Mouse (Mus musculus) megakaryocyte, embryonic 14.5 days (primary cell): ENCODE measurements around the gene Galnt18. TPM values are rescaled to one million over a fixed set of nuclear protein-coding genes. Genes with fewer than 3 reads are reported as not detected.

Experiments
- H3K27me3 ChIP-seq: replicated peaks from 2 replicates; pipeline ENCODE3; 2012; ENCODE audit warnings: inconsistent platforms
- H3K36me3 ChIP-seq: replicated peaks from 2 replicates; pipeline ENCODE3; 2012; ENCODE audit warnings: low read length, inconsistent platforms, mixed read lengths
- H3K4me1 ChIP-seq: 2 replicates; pipeline ENCODE4 v1.6.1; 2012; ENCODE audit warnings: inconsistent platforms
- H3K4me3 ChIP-seq: replicated peaks from 2 replicates; pipeline ENCODE3; 2012; ENCODE audit warnings: moderate library complexity, mild to moderate bottlenecking, inconsistent platforms
- H3K9me3 ChIP-seq: 2 replicates; pipeline ENCODE4 v1.6.1; 2012; ENCODE audit warnings: inconsistent platforms
- FLI1 ChIP-seq: IDR thresholded peaks from 2 replicates; pipeline ENCODE4 v1.6.1; 2012; ENCODE audit warnings: low read length, inconsistent platforms, mixed read lengths
- GATA1 ChIP-seq: IDR thresholded peaks from 3 replicates; pipeline ENCODE4 v1.6.1; 2012; ENCODE audit warnings: mixed read lengths, low read length, inconsistent platforms, borderline replicate concordance
- polyA plus RNA-seq: library from polyadenylated mRNA; stranded (reverse); fragments of >175 nt; gene quantifications from 2 replicates; pipeline ENCODE4 v1.2.3, GENCODE M21; 2012; ENCODE audit warnings: low replicate concordance; ENCODE audit not compliant: insufficient read depth

Galnt18 gene
- polyA plus RNA-seq, 1 experiment: not detected

DNA sequence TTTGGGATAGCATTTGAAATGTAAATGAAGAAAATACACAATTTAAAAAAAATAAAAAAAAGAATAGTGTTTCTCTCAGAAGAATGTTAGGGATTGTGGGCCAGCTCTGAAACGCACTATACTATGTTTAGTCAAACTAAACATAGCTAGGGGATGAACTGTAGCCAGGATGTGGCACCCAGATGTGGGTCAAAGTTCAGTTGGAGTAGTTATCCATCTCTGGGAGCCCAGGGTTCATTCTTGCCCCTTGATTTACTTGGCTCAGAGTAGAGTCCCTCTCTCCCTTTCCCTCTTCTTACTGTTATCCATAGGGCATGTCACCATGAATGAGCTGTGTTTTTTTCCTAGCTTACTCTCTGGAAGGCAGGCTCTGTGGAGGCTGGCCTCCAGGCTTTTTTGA is 165.3 kb downstream of the Galnt18 start:
- no peaks in the 10 kb centered on the region for H3K9me3 ChIP-seq
- no peaks in the 10 kb centered on the region for H3K27me3 ChIP-seq
- no peak for TF ChIP-seq FLI1
- TF ChIP-seq GATA1: no peak
- no peak overlapping the region for H3K4me3 ChIP-seq
- no peaks in the 10 kb centered on the region for H3K36me3 ChIP-seq
- H3K4me1 ChIP-seq: no peaks in the 10 kb centered on the region

DNA sequence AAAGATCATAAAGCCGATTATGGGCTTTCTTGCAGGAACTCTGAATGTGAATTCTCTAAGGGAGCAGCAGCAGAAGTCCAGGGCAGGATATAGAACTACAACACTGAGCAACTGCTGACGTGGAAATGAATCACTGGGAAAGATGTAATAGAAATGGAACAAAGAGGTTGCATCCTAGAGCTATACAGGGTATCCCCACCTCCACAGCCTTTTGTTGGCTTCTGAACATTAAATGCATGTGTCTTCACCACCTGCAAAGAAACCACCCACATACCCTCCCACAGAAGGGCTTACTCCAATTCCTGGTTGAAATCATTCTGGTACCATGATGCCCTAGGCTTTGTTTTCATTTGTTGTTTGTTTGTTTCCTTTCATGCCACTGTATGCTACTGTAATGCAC is 172.3 kb downstream of the Galnt18 start:
- Histone ChIP-seq H3K4me1 (no peaks in the 10 kb centered on the region), H3K36me3 (no peaks in the 10 kb centered on the region), H3K4me3 (no peak overlapping the region), H3K27me3 (no peaks in the 10 kb centered on the region), H3K9me3 (no peaks in the 10 kb centered on the region)
- no peak for TF ChIP-seq FLI1
- TF ChIP-seq GATA1: no peak

DNA sequence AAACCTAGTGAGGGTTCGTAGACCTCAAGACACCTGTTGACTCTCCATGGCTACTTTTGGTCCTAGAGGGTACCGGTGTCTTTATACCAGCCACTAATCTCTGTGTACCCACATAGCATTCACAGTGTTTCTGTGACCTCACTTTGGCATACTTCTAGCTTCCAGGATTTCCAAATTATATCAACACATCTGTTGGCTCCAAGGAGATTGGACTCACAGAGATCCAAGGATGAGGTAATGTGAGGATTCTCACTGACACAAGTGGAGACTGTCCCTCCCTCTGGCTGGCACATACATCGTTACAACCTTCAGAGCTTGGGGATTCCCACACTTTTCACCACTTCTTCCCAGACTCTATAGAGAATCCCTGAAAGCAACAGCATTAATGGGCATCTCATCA is 173.7 kb downstream of the Galnt18 start:
- H3K4me3 ChIP-seq: no peak overlapping the region

DNA sequence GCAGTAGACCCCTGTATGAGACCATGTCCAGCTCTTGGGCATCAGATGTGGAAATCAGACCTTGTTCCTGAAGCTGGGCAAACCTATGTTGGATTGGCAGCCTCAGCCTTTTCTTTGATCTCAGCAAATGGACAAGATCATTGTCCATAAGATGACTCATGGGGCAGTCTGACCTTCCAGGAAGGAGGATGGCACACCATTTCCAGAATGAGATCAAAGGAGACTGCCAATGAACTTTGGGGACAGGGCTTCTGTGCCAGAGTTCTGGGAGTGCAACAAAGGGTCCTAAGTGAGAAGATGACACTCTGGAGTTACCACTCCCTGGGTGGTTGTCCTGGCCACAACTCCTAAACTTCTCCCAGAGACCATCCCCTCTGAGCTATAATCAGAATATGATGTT is 174.1 kb downstream of the Galnt18 start:
- no peak for TF ChIP-seq GATA1
- TF ChIP-seq FLI1: no peak
- H3K4me1 ChIP-seq: peaks cover 9% of the 10 kb centered on the region
- no peaks in the 10 kb centered on the region for H3K27me3 ChIP-seq
- H3K36me3 ChIP-seq: no peaks in the 10 kb centered on the region
- no peaks in the 10 kb centered on the region for H3K9me3 ChIP-seq
- H3K4me3 ChIP-seq: no peak overlapping the region

More for the DNA sequence above, 173.7 kb downstream of the Galnt18 start:
- no peak for TF ChIP-seq FLI1
- TF ChIP-seq GATA1: no peak
- H3K9me3 ChIP-seq: no peaks in the 10 kb centered on the region
- no peaks in the 10 kb centered on the region for H3K36me3 ChIP-seq
- no peaks in the 10 kb centered on the region for H3K27me3 ChIP-seq
- peaks cover 9% of the 10 kb centered on the region for H3K4me1 ChIP-seq

DNA sequence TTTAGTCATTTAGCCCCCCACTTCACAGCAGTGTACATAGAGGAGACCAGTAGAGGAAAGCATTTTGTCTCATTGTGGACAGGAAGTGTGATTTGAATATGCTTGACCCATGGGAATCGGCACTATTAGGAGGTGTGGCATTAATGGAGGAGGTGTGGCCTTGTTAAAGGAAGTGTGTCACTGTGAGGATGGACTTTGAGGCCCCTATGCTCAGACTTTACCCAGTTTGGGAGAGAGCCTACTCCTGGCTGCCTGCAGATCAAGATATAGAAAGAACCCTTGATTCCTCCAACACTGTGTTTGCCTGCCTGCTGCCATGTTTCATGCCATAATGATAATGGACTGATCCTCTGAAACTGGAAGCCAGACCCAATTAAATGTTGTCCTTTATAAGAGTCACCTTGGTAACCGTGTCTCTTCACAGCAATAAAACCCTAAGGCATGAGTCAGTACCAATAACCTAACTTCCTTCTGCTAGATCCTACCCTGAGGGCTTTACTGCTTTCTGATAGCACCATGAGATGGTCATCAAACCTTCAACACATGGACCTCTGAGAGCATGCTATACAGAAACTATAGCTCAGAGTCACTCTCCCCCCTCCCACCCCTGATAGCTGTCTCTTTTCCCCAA is 175.1 kb downstream of the Galnt18 start:
- H3K27me3 ChIP-seq: no peaks in the 10 kb centered on the region
- no peaks in the 10 kb centered on the region for H3K36me3 ChIP-seq
- H3K4me3 ChIP-seq: no peak overlapping the region
- TF ChIP-seq FLI1: no peak
- TF ChIP-seq GATA1: no peak
- peaks cover 9% of the 10 kb centered on the region for H3K4me1 ChIP-seq
- no peaks in the 10 kb centered on the region for H3K9me3 ChIP-seq

DNA sequence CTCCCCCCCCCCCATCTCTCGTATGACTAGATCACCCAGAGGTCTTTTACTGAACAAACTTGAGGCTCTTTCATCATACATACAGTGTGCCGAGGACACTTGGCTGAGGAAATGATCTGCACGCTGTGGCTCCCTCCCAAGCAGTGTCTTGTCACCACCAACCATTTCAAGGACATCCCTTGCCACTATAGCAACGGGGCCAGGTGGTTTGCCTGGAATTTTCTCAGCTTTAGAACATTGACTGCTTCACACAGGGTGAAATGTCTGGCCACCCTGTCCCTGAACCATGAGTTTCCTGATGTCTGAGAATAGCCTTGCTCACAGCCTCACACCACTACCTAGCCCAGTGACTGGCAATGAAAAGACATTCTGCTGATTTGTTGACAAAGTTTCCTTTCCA is 176.6 kb downstream of the Galnt18 start:
- TF ChIP-seq GATA1: no peak
- no peak for TF ChIP-seq FLI1

DNA sequence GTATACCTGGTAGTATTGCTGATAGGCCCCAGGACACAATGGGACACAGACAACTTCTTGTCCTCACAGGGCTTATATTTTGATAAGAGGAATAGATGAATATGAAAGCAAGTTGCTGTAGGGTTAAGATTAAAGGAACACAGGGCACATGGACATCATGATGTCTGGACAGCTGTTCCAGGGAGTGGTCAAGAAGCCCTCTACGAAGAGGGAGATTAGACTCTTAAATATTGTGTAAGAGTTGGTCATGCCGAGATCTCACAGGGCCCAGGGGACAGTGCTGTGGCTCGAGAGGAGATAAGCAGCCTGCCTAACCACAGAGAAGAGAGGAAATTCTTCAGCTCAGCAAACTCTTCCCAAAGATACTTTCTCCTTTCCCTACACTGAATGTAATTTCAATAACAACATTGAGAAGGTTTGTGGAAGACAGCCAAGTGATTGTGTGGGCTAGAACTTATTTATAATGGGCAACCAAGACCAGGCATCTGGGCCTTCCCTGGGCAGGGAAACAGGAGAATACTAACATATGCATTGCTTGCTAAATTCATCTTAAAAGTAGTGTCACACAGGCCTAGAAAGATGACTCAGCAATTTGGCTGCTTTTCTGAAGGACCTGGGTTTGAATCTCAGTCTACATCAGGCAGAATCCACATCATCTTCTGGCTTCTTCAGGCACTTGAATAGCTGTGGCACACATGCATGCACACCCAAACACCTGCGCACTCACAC is 178.3 kb downstream of the Galnt18 start:
- Histone ChIP-seq H3K9me3 (no peaks in the 10 kb centered on the region), H3K4me1 (peaks cover 9% of the 10 kb centered on the region), H3K27me3 (peaks cover 2% of the 10 kb centered on the region), H3K4me3 (no peak overlapping the region), H3K36me3 (no peaks in the 10 kb centered on the region)
- no peak for TF ChIP-seq GATA1
- no peak for TF ChIP-seq FLI1

More for the DNA sequence above, 176.6 kb downstream of the Galnt18 start:
- H3K4me3 ChIP-seq: no peak overlapping the region
- H3K9me3 ChIP-seq: no peaks in the 10 kb centered on the region
- no peaks in the 10 kb centered on the region for H3K27me3 ChIP-seq
- H3K36me3 ChIP-seq: no peaks in the 10 kb centered on the region
- H3K4me1 ChIP-seq: peaks cover 9% of the 10 kb centered on the region

DNA sequence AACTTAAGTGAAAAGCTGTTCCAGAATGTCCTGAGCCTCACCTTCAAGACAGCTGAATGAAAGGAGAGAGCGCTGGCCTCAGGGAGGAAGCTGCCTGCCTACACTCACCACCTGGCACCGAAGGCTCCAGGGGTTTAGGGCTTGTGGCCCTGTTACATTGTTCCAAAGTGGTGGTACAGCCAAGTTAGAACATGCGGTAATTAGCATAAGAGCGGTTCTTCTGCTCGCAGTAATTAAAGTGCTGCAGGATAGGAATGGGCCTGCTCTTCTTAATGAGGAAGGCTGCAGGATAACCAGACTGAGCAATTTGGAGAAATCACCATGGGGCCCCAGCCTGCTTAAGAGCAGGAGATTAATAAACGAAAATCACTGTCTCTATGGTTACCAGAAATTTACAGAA is 179.0 kb downstream of the Galnt18 start:
- TF ChIP-seq FLI1 (no peak), GATA1 (no peak)
- no peak overlapping the region for H3K4me3 ChIP-seq
- no peaks in the 10 kb centered on the region for H3K36me3 ChIP-seq
- H3K27me3 ChIP-seq: peaks cover 2% of the 10 kb centered on the region
- H3K9me3 ChIP-seq: no peaks in the 10 kb centered on the region
- peaks cover 9% of the 10 kb centered on the region for H3K4me1 ChIP-seq

DNA sequence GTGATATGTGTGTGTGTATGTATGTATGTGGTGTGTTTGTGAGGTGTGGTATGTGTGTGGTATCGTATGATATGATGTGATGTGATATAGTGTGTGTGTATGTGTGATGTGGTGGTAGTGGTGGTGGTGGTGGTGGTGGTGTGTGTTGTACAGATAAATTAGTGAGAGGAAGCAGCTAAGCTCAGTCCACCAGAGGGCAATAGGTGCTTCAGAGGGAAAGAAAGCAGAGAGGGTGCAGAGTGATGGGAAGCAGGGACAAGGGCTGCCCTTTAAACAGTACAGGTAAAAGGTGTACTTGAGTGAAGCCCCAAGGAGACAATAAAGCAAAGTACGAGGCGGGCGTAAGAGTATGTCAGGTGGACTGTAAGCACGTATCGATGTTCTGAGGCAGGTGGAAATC is 186.1 kb downstream of the Galnt18 start:
- H3K4me3 ChIP-seq: no peak overlapping the region
- no peaks in the 10 kb centered on the region for H3K9me3 ChIP-seq
- no peaks in the 10 kb centered on the region for H3K4me1 ChIP-seq
- H3K36me3 ChIP-seq: no peaks in the 10 kb centered on the region
- peaks cover 7% of the 10 kb centered on the region for H3K27me3 ChIP-seq
- no peak for TF ChIP-seq FLI1
- no peak for TF ChIP-seq GATA1

DNA sequence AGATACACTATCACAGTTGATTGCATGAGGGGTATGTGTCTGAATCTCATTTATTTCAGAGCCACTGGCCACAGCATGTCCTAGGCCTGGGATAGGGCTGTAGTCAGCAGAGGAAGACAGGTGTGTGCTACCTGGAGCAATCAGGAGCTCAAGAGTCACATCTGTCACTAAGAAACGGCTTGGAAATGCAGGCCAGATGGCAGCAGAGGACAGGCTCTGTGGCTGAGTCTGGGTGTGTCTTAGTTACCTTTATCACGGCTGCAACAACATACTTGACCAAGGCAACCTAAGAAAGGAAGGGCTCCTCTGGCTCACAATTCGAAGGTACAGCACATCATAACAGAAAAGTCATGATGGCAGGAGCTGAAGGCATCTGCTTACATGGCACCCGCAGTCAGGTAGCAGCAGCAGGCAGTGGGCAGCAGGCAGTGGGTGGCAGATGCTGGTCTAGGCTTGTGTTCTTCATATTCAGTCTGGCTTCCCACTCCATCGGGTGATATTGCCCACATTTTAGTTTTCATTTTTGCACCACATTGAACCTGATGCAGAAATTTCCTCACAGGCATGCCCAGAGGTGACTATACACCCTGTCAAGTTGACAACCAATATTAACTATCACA is 190.2 kb downstream of the Galnt18 start:
- Histone ChIP-seq H3K4me3 (no peak overlapping the region), H3K36me3 (no peaks in the 10 kb centered on the region)
- TF ChIP-seq GATA1: no peak
- no peak for TF ChIP-seq FLI1

DNA sequence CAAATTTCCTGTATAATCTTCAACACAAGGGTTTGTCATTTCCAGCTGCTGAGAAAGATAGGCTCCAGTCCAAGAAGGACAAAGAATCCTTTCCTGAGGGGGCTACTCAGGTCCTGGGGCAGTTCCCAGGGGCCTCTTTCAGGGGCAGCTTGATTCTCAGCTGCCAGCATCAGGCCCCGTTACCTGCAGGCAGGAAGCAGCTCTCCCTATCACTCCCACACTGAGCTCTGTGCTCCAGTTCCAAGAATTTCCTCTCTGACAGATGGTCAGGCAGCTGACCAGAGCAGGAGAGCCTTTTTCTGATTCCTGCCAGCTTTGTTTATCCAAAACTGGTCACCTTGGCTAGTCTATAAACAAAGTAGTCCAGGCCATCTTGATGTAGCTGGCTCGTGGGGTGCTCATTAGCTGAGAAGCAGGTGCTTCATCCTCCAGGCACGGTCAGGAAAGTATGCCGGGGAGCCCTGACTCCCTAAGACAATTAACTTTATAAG is 191.4 kb downstream of the Galnt18 start:
- Histone ChIP-seq H3K27me3 (peaks cover 2% of the 10 kb centered on the region), H3K36me3 (no peaks in the 10 kb centered on the region), H3K9me3 (no peaks in the 10 kb centered on the region), H3K4me1 (no peaks in the 10 kb centered on the region), H3K4me3 (no peak overlapping the region)
- TF ChIP-seq GATA1 (no peak), FLI1 (no peak)

More for the DNA sequence above, 190.2 kb downstream of the Galnt18 start:
- no peaks in the 10 kb centered on the region for H3K4me1 ChIP-seq
- no peaks in the 10 kb centered on the region for H3K9me3 ChIP-seq
- H3K27me3 ChIP-seq: peaks cover 2% of the 10 kb centered on the region
